Mouse (Mus musculus) kidney, postnatal 14 days (tissue): Measurements from ENCODE around the gene Iqcd.

Experiments used
- DNase-seq: peaks from one replicate; pipeline ENCODE4 v3.0.0; 2022; ENCODE audit warnings: mixed read lengths

Gene Iqcd

DNA sequence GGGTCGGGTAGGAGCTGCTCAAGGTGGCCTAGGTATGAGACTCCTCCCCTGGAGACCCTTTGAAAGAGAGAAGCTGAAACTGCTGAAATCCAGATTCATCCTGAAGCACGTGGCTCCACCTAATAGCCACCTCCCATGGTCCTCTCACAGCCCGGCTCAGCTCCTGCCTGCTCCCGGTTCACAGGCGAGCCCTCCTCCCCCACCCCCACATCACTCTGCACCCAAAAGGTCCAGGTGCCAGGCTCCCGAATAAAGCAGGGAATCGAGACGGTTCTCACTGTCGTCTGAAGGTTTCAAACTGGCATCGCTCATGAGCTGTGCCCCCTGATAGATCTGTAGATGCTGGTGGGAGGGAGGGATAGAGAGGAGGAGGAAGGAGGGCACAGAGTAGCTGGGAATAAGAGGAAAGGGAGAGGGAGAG is 16.4 kb downstream of the Iqcd start:
- no peak for DNase-seq

DNA sequence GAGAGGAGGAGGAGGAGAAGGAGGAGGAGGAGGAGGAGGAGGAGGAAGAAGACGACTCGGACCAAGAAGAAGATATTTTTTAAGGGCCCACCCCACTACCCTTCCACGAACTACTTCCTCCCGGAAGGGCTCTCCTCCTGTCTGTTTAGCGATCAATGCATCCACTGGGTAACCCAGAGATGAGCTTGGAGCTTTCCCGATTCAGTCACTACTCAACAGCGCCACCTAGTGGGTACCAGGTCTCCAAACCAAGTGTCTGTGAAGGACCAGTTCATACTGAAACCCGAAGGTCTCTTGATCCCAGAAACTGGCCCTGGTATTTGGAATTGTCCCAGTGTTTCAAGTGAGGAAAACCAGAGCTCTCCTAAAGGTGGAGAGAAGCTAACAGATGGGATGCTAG is 16.9 kb downstream of the Iqcd start:
- DNase-seq, result peak; percentile 90

DNA sequence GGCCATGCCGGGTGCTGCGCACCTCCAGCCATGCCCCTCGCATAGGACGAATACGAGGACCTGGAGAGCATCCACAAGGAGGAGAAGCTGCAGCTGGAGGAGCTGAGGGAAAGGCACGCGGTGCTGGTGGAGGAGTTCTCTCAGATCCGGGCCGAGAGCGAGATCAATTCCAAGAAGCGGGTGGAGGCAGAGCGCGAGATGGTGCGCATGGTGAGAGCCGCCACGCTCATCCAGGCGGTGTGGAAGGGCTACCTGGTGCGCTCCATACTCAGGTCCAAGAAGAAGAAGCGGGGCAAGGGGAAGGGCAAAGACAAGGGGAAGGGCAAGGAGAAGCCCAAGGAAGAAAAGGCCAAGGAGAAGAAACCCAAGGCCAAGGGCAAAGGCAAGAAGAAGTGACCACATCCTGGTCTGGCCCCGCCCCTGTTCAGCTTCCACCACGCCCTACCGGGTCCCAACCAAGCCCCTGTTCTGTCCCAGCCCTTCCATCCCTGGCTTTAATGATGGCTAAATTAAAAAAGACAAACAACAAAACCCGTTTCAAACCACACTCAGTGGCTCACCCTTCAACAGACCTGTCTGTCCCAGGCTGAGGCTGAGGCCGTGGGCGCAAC is 17.9 kb downstream of the Iqcd start:
- no peak for DNase-seq

DNA sequence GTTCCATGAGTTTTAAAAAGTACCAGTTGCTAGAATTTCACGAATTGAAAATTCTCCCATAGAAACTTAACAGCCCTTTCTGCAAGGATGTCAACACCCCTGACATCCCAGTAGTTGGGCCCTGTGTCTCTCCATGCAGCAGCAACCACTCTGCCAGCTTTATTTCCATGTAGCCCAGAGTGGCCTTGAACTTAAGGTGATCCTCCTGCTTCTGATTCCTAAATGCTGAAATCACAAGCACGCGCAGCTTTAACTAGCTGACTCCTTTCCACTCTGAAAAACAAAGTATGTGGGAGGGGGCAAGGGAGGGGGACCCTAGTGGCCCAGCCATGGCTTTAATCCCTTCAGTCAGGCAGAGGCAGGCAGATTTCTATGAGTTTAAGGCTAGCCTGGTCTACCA is 18.5 kb downstream of the Iqcd start:
- no peak for DNase-seq

DNA sequence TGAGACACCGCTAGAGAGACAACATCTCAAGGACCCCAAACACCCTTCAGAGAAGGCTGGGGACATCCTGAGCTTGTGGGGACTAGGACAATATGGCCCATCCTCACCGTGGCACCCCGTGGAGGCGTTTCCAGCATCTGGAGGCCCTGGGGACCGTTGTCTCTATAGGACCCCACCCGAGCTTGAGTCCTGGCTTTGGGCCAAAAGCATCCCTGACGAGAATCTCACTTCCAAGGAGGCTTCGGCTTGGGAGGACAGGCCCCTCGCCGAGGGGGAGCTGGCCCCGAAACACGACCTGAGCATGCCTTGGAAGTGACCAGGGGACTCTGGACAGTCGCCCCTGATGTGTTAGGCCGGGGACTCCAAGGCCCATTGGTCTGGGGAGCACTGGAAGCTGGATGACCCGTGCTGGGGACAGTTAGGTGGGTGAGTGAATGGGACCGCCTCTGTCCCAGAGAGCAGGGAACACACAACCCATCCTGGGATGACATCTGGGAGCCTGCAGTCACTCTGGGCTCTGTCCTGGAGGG is 20.5 kb downstream of the Iqcd start:
- DNase-seq, result no peak

DNA sequence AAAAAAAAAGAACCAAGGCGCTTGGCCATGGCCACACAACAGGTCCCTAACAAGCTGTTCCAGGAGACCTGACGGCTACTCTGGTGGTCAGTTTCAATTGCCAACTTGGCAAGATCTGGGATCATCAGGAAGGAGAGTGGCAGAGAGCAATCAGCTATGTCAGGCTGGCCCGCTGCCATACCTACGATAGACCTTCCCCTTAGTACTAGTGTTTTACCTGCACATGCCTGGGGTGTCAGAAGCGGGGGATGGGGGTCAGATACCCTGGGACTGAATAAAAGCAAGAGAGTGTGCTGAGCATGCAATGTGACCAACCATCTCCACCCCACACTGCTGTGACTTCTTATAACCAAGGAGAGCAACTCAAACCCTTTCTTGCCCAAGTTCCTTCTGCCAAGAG is 22.1 kb downstream of the Iqcd start:
- peak; percentile 57 for DNase-seq

DNA sequence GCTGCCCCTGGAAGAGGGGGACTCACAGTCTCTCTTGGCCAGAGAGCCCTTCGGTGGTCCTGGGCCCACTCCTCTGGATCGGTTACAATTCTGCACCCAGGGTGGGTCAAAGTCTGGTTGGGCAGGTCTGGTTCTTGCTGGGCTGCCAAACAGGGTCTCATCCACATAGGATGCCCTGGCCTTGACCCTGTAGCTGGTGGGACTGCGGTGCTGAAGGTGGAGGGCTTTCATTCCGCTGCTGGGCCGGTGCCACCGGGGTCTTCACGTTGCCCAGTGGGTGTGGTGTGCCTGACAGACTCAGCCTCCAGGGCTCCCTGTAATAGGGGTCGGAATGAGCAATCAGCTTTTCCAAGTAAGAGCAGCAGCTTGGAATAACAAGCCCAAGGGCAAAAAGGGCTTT is 22.6 kb downstream of the Iqcd start:
- DNase-seq, result no peak

DNA sequence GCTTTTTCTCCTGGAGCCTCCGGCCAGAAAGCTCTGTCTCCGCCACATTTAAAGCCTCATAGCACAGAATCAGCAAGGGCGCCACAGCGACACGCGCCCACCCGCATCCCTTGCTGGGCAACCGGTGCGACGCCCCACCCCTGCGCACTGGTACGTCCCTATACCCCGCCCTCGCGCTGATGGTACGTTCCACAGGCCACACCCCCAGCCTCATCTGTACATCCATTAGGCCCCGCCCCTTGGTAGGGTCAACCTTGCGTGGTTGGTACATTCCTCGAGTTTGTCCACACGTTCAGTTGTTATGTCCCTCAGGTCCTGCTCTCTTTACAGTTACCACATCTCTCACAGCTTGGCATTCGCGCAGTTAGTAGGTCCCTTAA is 23.6 kb downstream of the Iqcd start, which contains the start of the genes Rita1 and Ddx54:
TSS of gene Rita1 (minus strand) at position 148 of the 380 bp plus-strand sequence.
TSS of gene Ddx54 (plus strand) at position 298 of the 380 bp plus-strand sequence.
- peak; percentile 98 for DNase-seq

DNA sequence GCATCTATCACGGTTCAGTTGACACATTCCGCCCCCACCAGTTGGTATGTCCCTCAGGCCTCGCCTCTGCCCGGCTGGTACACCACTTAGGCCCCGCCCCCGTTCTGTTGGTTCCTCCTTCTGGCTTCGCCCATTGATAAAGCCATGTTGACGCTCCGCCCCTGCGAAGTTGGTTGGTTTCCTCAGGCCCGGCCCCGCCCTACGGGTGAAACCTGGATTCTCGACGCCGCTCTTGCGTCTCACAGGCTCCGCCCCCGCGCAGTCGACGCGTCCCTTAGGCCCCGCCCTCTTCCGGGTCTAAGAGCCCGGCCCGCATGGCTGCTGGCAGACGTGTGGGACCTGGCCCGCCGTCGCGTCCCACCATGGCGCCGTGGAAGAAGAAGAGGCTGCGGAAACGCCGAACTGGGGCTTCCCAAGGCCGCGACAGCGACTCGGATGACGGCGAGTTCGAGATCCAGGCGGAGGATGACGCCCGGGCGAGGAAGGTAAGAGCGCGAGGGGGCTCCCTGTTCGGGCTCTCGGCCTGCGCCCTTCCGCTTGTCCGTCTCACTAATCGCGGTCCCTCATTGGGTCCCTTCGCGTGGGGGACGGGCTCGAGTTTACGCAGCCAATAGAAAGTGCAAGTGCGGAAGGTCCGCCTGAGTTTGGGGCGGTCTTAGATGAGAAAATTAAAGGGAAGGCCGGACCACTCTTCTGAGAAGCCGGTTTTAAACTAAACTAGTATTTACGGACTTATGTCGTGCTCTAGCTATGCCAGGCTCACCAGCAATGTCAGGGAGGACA is 24.2 kb downstream of the Iqcd start:
- DNase-seq, result peak; percentile 100

DNA sequence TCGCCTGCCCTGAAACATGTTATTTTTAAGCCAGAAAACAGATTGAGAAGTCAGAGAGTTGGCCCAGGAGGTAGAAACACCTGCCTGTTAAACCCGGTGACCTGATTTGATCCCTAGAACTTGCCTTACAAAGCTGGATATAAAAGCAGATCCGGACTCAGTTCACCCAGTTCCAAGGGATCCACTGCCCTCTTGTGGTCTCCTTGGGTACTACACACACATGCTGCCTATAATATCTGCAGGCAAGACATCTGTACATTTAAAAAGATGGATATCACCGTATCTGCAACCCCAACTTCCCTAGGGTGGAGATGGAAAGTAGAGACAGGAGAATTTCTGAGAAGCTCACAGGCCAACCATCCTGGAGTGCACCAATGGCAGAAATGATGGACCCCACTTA is 27.1 kb downstream of the Iqcd start:
- no peak for DNase-seq

DNA sequence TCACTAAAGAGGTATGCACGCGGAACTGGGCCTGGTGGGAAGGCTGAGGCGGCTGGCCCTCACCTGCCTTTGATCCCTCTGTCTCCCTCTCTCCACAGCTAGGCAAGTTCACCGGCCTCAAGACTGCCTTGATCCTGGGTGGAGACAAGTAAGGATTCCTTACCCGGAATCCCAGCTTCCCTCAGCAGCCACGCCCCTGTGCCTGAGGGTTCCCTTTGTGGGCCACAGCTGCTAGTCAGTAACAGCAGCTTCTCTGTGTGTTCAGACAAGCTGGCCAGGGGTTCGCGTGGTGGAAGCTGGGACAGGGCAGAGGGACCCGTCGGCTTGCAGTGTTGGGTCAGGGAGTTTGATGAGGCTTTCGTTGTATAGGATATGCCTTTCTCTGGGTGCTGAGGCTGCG is 30.0 kb downstream of the Iqcd start:
- no peak for DNase-seq

DNA sequence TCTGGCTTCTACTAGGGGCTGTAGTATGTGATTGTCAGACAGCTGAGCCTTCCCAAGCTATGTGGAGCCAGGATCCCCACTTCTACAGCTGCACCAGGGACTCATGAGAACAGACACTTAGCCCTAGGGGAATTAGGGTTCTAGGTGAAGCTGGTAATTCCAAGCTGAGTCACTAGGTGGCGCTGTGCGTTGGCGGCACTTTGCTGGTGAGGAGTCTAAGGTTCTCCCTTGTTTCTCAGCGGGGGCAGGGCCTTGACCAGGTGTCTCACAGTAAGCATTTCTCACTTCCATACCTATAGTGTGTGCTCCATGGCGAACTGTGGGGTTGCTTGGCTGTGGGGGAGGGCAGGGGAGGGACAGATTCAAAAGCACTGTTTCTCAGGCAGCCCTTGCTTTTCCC is 30.4 kb downstream of the Iqcd start:
- DNase-seq, result peak; percentile 50

DNA sequence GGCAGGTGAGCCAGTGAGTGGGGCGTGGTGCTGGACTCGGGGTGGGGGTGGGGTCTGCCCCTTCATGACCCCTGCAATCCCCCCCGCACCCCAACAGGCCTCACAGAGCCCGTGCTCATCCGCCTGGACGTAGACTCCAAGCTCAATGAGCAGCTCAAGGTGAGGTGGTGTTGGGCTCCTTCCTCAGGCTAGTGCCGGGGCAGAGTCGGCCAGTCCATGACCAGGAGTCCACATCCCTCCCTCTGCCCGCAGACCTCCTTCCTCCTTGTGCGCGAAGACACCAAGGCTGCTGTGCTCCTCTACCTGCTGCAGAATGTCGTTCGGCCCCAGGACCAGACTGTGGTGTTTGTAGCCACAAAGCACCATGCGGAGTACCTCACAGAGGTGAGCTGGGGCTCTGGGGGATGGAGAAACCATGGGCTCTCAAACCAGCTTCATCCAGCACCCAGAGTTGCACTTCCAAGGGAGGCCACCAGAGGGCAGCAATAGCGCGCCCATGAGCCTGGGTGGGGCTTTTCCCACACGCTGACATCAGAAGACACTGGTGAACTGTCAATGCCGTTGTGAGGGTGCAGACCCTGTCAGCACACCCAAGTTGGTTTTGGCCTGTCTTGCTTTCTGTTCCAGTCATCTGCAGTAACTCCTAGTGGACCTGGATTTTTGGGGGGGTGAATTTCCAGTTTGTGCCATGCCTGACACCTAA is 31.7 kb downstream of the Iqcd start:
- DNase-seq, result peak; percentile 81

DNA sequence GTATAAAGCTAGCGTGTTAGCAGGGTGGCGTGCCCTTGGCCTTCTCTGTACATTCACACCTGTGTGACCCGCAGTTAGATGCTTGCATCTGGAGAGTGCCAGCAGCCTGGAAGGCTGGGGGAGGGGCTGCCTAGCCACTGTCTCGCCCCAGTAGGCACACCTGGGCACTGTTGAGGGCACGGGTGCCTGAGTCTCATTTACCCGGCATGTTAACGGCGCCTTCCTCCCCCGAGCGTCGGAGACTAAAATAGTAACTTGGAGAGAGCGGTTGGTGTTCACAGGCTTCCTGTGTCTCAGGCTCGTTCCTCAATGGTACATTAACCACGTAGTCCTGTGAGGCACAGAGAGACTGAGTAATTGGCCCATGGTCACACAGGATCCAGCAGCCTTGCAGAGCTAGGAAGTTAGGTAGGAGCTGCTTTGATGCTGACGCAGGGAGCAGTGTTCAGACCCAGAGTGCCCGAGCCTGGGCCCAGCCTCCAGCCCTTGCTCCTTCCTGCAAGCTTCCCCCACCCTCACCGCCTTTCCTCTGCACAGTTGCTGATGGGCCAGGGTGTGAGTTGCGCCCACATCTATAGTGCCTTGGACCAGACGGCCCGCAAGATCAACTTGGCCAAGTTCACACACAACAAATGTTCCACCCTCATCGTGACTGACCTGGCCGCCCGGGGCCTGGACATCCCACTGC is 32.4 kb downstream of the Iqcd start:
- peak; percentile 66 for DNase-seq

DNA sequence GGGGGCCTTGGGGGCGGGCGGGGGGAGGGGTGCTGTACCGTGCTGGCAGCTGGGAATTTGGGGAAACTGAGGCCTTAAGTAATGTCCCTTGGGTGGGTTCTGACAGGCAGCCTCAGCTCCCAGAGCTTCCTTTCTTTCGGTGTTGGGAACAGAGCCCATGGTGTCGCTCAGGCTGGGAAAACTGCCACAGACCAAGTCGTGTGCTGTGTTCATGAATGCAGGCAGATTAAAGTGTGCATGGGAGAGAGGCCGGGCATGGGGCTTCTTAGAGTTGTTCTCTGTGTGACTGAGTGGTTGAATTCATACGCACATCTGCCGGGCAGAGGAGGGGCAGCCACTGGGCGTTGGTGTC is 33.0 kb downstream of the Iqcd start:
- no peak for DNase-seq

DNA sequence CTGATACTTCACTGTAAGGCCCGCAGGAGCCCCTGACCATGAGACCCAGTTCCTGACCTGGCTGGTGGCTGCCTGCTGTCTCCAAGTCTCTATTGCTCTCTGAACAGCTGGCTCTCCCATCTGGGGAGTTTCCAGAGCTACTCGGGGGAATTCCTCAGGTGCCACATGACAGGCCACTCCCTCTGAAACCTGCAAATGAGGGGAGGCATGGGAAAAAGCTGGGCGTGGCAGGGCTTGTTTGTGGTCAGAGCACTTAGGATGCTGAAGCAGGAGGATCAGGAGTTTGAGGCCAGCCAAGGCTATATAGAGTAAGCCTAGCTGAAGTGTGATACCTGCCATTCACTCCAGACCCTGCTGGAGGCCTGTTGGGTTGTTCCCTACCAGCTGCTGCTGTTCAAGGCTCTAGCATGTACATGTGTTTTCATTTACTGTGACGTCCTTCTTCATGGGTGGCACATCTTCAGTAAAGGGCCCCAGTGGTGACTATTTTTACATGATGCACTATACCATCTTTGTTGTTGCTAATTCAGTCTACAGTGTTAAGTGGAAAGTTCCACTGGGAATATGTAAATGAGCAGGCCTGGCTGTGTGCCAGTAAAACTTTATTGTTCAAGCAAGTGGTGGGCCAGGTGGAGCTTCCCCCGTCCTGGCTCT is 33.5 kb downstream of the Iqcd start:
- DNase-seq, result peak; percentile 61

DNA sequence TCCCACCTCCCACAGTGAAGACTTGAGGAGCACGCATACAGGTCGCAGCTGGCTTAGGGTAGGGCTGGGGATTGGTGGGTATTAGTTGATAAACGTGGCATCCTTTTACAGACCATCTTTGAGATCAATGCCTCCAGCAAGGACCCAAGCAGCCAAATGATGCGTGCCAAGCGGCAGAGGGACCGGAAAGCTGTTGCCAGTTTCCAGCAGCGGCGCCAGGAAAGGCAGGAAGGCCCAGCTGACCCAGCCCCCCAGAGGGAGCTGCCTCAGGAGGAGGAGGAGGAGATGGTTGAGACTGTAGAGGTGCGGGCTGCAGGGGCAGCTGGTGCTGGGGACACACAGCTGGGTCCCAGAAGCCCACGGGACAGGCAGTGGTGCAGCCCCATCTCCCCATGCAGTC is 35.6 kb downstream of the Iqcd start:
- no peak for DNase-seq

DNA sequence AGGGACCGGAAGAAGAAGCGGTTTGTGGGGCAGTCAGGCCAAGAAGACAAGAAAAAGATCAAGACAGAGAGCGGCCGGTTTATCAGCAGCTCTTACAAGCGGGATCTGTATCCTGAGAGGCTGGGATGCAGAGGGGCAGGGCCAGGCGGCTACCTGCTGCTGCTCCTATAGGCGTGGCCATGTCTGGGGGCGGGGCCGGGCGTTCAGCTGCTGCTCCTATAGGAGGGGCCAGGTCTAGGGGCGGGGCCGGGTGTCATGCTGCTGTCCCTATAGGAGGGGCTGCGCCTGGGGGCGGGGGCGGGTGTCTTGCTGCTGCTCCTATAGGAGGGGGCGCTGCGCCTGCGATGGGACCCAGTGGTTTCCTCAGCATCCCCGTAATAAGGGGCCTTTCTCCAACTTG is 37.6 kb downstream of the Iqcd start:
- DNase-seq, result no peak

DNA sequence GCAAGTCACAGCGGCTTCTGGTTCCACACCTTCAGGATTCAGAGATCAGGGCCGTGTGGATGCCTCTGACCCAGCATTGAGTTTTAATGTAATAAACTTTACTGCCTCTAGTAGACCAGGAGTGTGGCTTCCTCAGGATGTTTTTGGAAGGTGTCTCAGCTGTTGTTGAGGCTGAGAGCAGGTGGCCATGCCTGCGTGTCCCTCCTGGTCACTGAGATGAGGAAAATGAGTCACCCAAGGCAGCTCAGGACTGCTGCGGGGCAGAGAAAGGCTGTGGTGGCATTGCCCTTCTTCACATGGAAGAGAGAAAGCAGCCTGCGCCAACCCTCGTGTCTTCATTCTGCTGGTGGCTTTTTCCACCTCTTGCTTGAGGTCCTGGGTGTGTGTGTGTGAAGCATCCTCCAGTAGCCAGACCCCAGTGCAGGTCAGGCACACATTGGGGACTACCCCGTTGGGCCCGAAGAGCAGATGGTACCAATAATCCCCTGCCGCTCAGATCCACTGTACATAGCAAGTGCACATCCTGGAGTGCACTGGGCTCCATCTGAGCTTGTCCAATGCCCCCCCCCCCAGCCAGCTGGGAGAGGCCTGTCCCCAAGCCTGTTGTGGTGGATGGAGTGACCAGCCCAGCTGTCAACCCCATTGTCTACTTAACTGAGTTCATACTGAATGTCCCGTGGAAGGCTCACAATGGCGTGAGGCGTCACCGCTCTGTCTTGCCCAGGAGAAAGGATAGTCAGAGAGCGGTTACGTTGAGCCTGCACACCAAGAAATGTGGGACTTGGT is 38.9 kb downstream of the Iqcd start:
- no peak for DNase-seq

DNA sequence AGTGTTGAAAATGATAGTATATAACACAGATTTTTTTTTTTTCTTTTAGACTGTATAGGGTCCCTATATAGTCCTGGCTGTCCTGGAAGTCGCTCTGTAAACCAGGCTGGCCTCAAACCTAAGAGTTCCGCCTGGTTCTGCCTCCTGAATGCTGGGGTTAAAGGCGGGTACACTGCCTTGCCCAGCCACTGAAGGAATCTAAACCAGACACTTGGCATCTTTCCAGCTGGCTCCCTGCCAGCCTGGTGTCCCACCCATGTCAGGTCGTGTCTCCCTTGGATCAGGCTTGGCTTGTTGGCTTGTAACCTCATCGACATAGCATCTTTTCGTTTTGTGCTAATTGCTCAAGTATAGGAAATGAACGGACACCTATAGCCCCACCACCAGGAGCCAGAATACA is 39.8 kb downstream of the Iqcd start:
- peak; percentile 44 for DNase-seq

DNA sequence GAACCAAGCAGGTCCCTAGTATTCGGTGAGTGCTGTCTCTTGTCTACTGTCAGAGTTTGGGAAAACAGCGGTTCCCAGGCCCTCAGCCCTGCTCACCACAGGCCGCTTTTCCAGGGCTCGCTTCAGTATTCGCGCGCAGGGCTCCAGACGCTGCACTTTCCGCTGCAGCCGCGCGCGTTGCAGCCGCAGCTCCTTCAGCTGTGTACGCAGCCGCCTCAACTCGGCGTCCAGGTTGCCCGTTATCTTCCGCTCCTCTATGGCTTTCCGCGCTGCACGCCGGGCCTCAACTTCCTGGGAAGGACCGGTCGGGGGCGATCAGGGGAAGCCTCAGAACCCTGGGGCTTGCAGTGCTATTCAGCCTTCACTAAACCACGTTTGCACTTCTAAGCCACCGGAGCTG is 42.3 kb downstream of the Iqcd start:
- DNase-seq, result no peak

DNA sequence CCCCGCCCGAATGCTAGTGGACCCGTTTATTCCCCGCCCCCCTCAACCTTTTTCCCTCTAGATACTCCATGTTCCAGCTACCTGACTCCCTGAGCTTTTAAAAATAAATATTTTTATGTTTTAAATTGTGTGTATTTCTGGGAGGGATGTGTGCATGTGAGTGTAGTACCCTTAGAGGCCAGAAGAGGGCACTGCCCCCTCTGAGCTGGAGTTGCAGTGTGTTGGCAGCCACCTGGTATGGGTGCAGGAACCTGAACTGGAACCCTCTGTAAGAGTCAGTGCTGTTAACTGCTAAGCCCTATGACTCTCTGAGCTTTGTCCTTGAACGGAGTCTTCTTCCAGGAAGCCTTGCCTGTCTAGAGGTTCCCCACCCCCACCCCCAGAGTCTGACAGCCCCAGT is 43.1 kb downstream of the Iqcd start:
- DNase-seq, result no peak
